Mouse (Mus musculus) midbrain, embryonic 13.5 days (tissue): Measurements from ENCODE around the gene Arhgef25. TPM values are rescaled to one million over a fixed set of nuclear protein-coding genes. Genes with fewer than 3 reads are reported as not detected.
"Not testable (repeated sequence)": the region's sequence is repeated elsewhere in the genome, so short reads cannot be mapped to it uniquely, and the experiment has no call there.

Source experiments
- ATAC-seq: fragments of 200-750 bp; cut with Nextera tagmentation; 2 replicates; pipeline ENCODE4 v1.8.0; 2017; ENCODE audit warnings: mild to moderate bottlenecking, moderate TSS enrichment, moderate library complexity
- H3K27ac ChIP-seq: fragments of 300-500 bp; sonication (generic); 2 replicates; pipeline ENCODE4 v1.5.1; 2015; ENCODE audit warnings: inconsistent platforms, mild to moderate bottlenecking, moderate library complexity
- H3K27me3 ChIP-seq: fragments of 300-500 bp; sonication (generic); 2 replicates; pipeline ENCODE4 v1.6.1; 2015; ENCODE audit warnings: mild to moderate bottlenecking, inconsistent platforms
- H3K36me3 ChIP-seq: fragments of 300-500 bp; sonication (generic); 2 replicates; pipeline ENCODE4 v1.6.1; 2015; ENCODE audit warnings: mild to moderate bottlenecking, inconsistent platforms
- H3K4me1 ChIP-seq: fragments of 300-500 bp; sonication (generic); replicated peaks from 2 replicates; pipeline ENCODE4 v1.6.1; 2015; ENCODE audit warnings: inconsistent platforms
- H3K4me2 ChIP-seq: fragments of 300-500 bp; sonication (generic); replicated peaks from 2 replicates; pipeline ENCODE4 v1.6.1; 2015; ENCODE audit warnings: moderate library complexity, mild to moderate bottlenecking, inconsistent platforms
- H3K4me3 ChIP-seq: fragments of 300-500 bp; sonication (generic); replicated peaks from 2 replicates; pipeline ENCODE4 v1.5.1; 2015; ENCODE audit warnings: mild to moderate bottlenecking, inconsistent platforms
- H3K9ac ChIP-seq: fragments of 300-500 bp; sonication (generic); replicated peaks from 2 replicates; pipeline ENCODE4 v1.6.1; 2015; ENCODE audit warnings: mild to moderate bottlenecking, inconsistent platforms
- H3K9me3 ChIP-seq: fragments of 300-500 bp; sonication (generic); 2 replicates; pipeline ENCODE4 v1.6.1; 2016; ENCODE audit warnings: mild to moderate bottlenecking, inconsistent platforms
- WGBS: fragments of 180-500 bp; shearing (Covaris S2); methylation state at CpG from one replicate; pipeline ENCODE4 v1.1.7; 2015; 5-methylcytosine and 5-hydroxymethylcytosine counted together
- polyA plus RNA-seq: library from polyadenylated mRNA; unstranded; fragments of >200 nt; fragmentation: Nextera tagmentation; extraction: Ambion mirVana; gene quantifications from 2 replicates; pipeline ENCODE4 v1.2.1, GENCODE M21; 2015

Gene Arhgef25
- polyA plus RNA-seq, 1 experiment from 2014 or later, result 24.5 TPM

- Histone ChIP-seq H3K9me3 (no peaks in the 10 kb centered on the region), H3K4me2 (no peak overlapping the region), H3K36me3 (no peaks in the 10 kb centered on the region), H3K9ac (no peak overlapping the region), H3K4me1 (no peaks in the 10 kb centered on the region), H3K27me3 (no peaks in the 10 kb centered on the region), H3K4me3 (no peak overlapping the region), H3K27ac (no peak overlapping the region)
- no peak for ATAC-seq
- 84% methylated on average over 8 of the region's 8 CpGs for WGBS
These were observed 46.7 kb downstream of the Arhgef25 start for GRCm38 (mm10) chr10:127143228-127143627.

GRCm38 (mm10) chr10:127141500-127141899 lies 48.4 kb downstream of the Arhgef25 start:
- Histone ChIP-seq H3K4me3 (no peak overlapping the region), H3K27me3 (no peaks in the 10 kb centered on the region), H3K9ac (no peak overlapping the region), H3K4me2 (no peak overlapping the region), H3K9me3 (no peaks in the 10 kb centered on the region), H3K36me3 (no peaks in the 10 kb centered on the region), H3K27ac (no peak overlapping the region), H3K4me1 (no peaks in the 10 kb centered on the region)
- WGBS, result 86% methylated on average over 8 of the region's 8 CpGs
- ATAC-seq, result no peak

- no peaks in the 10 kb centered on the region for H3K4me1 ChIP-seq
- ATAC-seq, result no peak
- no peaks in the 10 kb centered on the region for H3K36me3 ChIP-seq
- 85% methylated on average over 11 of the region's 11 CpGs for WGBS
- no peak overlapping the region for H3K9ac ChIP-seq
- no peak overlapping the region for H3K4me2 ChIP-seq
- no peaks in the 10 kb centered on the region for H3K27me3 ChIP-seq
- H3K9me3 ChIP-seq, result no peaks in the 10 kb centered on the region
- H3K27ac ChIP-seq, result no peak overlapping the region
- H3K4me3 ChIP-seq, result no peak overlapping the region
These were observed 48.9 kb downstream of the Arhgef25 start for GRCm38 (mm10) chr10:127140971-127141370.

GRCm38 (mm10) chr10:127138328-127139141 lies 51.3 kb downstream of the Arhgef25 start:
- Histone ChIP-seq H3K4me3 (no peak overlapping the region), H3K27me3 (no peaks in the 10 kb centered on the region), H3K4me2 (no peak overlapping the region), H3K9me3 (no peaks in the 10 kb centered on the region), H3K27ac (no peak overlapping the region), H3K4me1 (no peaks in the 10 kb centered on the region), H3K36me3 (no peaks in the 10 kb centered on the region), H3K9ac (no peak overlapping the region)
- 89% methylated on average over 18 of the region's 18 CpGs for WGBS
- ATAC-seq, result no peak

- 78% methylated on average over 3 of the region's 3 CpGs for WGBS
- H3K9me3 ChIP-seq, result no peaks in the 10 kb centered on the region
These were observed 52.0 kb downstream of the Arhgef25 start for GRCm38 (mm10) chr10:127137896-127138295.

GRCm38 (mm10) chr10:127136510-127136909 lies 53.4 kb downstream of the Arhgef25 start:
- WGBS, result 92% methylated on average over 4 of the region's 4 CpGs

More at GRCm38 (mm10) chr10:127137896-127138295, 52.0 kb downstream of the Arhgef25 start:
- Histone ChIP-seq H3K27me3 (no peaks in the 10 kb centered on the region), H3K4me2 (no peak overlapping the region), H3K27ac (no peak overlapping the region), H3K4me1 (no peaks in the 10 kb centered on the region), H3K36me3 (no peaks in the 10 kb centered on the region), H3K4me3 (no peak overlapping the region), H3K9ac (no peak overlapping the region)
- ATAC-seq, result no peak

GRCm38 (mm10) chr10:127135118-127135836 lies 54.6 kb downstream of the Arhgef25 start:
- Histone ChIP-seq H3K9me3 (no peaks in the 10 kb centered on the region), H3K4me1 (no peaks in the 10 kb centered on the region), H3K27me3 (no peaks in the 10 kb centered on the region), H3K4me2 (no peak overlapping the region), H3K4me3 (no peak overlapping the region), H3K27ac (no peak overlapping the region), H3K9ac (no peak overlapping the region), H3K36me3 (no peaks in the 10 kb centered on the region)
- WGBS, result 65% methylated on average over 8 of the region's 8 CpGs
- ATAC-seq, result no peak

More at GRCm38 (mm10) chr10:127136510-127136909, 53.4 kb downstream of the Arhgef25 start:
- H3K27me3 ChIP-seq, result no peaks in the 10 kb centered on the region
- no peaks in the 10 kb centered on the region for H3K9me3 ChIP-seq
- H3K4me1 ChIP-seq, result no peaks in the 10 kb centered on the region
- H3K4me3 ChIP-seq, result no peak overlapping the region
- no peak overlapping the region for H3K9ac ChIP-seq
- H3K36me3 ChIP-seq, result no peaks in the 10 kb centered on the region
- no peak overlapping the region for H3K27ac ChIP-seq
- H3K4me2 ChIP-seq, result no peak overlapping the region
- ATAC-seq, result no peak

- H3K36me3 ChIP-seq, result not testable (repeated sequence)
These were observed 55.4 kb downstream of the Arhgef25 start for GRCm38 (mm10) chr10:127134394-127135035.

More at GRCm38 (mm10) chr10:127134394-127135035, 55.4 kb downstream of the Arhgef25 start:
- not testable (repeated sequence) for H3K4me1 ChIP-seq, H3K4me2 ChIP-seq, H3K27me3 ChIP-seq, ATAC-seq, H3K9ac ChIP-seq, H3K27ac ChIP-seq, H3K4me3 ChIP-seq, H3K9me3 ChIP-seq
- WGBS, result 85% methylated on average over 3 of the region's 3 CpGs

Other genes with a start within 250 kb of the Arhgef25 start
- gene Ctdsp2, start 211.4 kb downstream of the Arhgef25 start, polyA plus RNA-seq, result 18.7 and 23.6 TPM in 2 replicates
- gene Avil, start 189.4 kb downstream of the Arhgef25 start, polyA plus RNA-seq, result 2.2 and 2.8 TPM in 2 replicates
- gene Tsfm, start 159.2 kb downstream of the Arhgef25 start, polyA plus RNA-seq, result 63.5 and 63.9 TPM in 2 replicates
- 21.1 and 22.0 TPM in 2 replicates for gene Mettl1, start 148.7 kb downstream of the Arhgef25 start, polyA plus RNA-seq
- gene Eef1akmt3, start 148.6 kb downstream of the Arhgef25 start, polyA plus RNA-seq, result 0.11 and 0.18 TPM in 2 replicates
- 0.08 and 0.14 TPM in 2 replicates for gene Cyp27b1, start 141.8 kb downstream of the Arhgef25 start, polyA plus RNA-seq
- 5.6 and 6.4 TPM in 2 replicates for gene March9, start 129.9 kb downstream of the Arhgef25 start, polyA plus RNA-seq
- gene Cdk4, start 126.5 kb downstream of the Arhgef25 start, polyA plus RNA-seq, result 1,636 and 1,639 TPM in 2 replicates
- 136 and 138 TPM in 2 replicates for gene Tspan31, start 119.8 kb downstream of the Arhgef25 start, polyA plus RNA-seq
- 2.8 and 3.3 TPM in 2 replicates for gene Agap2, start 114.8 kb downstream of the Arhgef25 start, polyA plus RNA-seq
- gene Os9, start 69.0 kb downstream of the Arhgef25 start, polyA plus RNA-seq, result 134 and 138 TPM in 2 replicates
- gene B4galnt1, start 24.9 kb downstream of the Arhgef25 start, polyA plus RNA-seq, result 28.8 and 30.2 TPM in 2 replicates
- gene Slc26a10, start 9.4 kb downstream of the Arhgef25 start, polyA plus RNA-seq, result 0.86 and 1.0 TPM in 2 replicates
- 195 and 234 TPM in 2 replicates for gene Dtx3, start 5.6 kb upstream of the Arhgef25 start, polyA plus RNA-seq
- gene Pip4k2c, start 21.5 kb upstream of the Arhgef25 start, polyA plus RNA-seq, result 16.9 and 17.3 TPM in 2 replicates
- gene Kif5a, start 73.3 kb upstream of the Arhgef25 start, polyA plus RNA-seq, result 73.0 and 76.7 TPM in 2 replicates
- gene Dctn2, start 76.3 kb upstream of the Arhgef25 start, polyA plus RNA-seq, result 310 TPM in 2 replicates
- 16.0 and 16.5 TPM in 2 replicates for gene Mbd6, start 98.9 kb upstream of the Arhgef25 start, polyA plus RNA-seq
- 122 and 127 TPM in 2 replicates for gene Mars, start 121.7 kb upstream of the Arhgef25 start, polyA plus RNA-seq
- gene Arhgap9, start 131.9 kb upstream of the Arhgef25 start, polyA plus RNA-seq, result 0.77 and 1.4 TPM in 2 replicates
- 1.3 and 1.5 TPM in 2 replicates for gene Gli1, start 151.9 kb upstream of the Arhgef25 start, polyA plus RNA-seq
- gene Inhbe, start 164.3 kb upstream of the Arhgef25 start, polyA plus RNA-seq, result 0.04 TPM in 1 of 2 replicates, not detected in the other
- gene Inhbc, start 180.3 kb upstream of the Arhgef25 start, polyA plus RNA-seq, result not detected in 2 replicates
- gene R3hdm2, start 190.2 kb upstream of the Arhgef25 start, polyA plus RNA-seq, result 35.0 and 36.1 TPM in 2 replicates